Mouse (Mus musculus): ENCODE data around the gene Gltpd2. TPM values are rescaled to one million over a fixed set of nuclear protein-coding genes. Genes with fewer than 3 reads are reported as not detected.
A peak's percentile ranks its signal among the peaks of the same experiment; 100 is the strongest.
"Not testable (repeated sequence)": the region's sequence is repeated elsewhere in the genome, so short reads cannot be mapped to it uniquely, and the experiment has no call there.

The Gltpd2 gene
- polyA plus RNA-seq, 1 experiment from 2014 or later, result 0.83 TPM

- Histone ChIP-seq H3K4me2 (ENCODE audit: low read length) (peak overlapping the region; percentile 54), H3K36me3 (ENCODE audit: control insufficient read depth, insufficient read depth, low read length) (peaks cover 31% of the 10 kb centered on the region), H3K9ac (ENCODE audit: low read length) (no peak overlapping the region), H3K4me3 (ENCODE audit: low read depth, low read length) (peak overlapping the region; percentile 68), H3K9me3 (ENCODE audit: control insufficient read depth, low read length) (no peaks in the 10 kb centered on the region), H3K27me3 (replicated peaks; ENCODE audit: control insufficient read depth, insufficient read depth, low read length) (no peaks in the 10 kb centered on the region), H3K4me1 (replicated peaks; ENCODE audit: control insufficient read depth, insufficient read depth, low read length) (peaks cover 9% of the 10 kb centered on the region), H3K27ac (ENCODE audit: low read depth) (no peak overlapping the region)
- 3% methylated on average over 8 of the region's 8 CpGs for WGBS
- DNase-seq (ENCODE audit: low spot score) (no peak), ATAC-seq (replicated peaks; ENCODE audit: low FRiP score, low TSS enrichment, low read depth) (peak; percentile 36; the same call in 1 of the 2 replicates)
Observed at GRCm38 (mm10) chr11:70524782-70525181, 5.8 kb downstream of the Gltpd2 start.

GRCm38 (mm10) chr11:70525184-70525678, 6.2 kb downstream of the Gltpd2 start, which contains the start of gene Psmb6:
TSS of gene Psmb6 (plus strand) at chr11:70525367.
- H3K27ac ChIP-seq (ENCODE audit: low read depth), result no peak within 1 kb of the TSS
- H3K36me3 ChIP-seq (ENCODE audit: control insufficient read depth, insufficient read depth, low read length), result peaks cover 31% of the 10 kb centered on the region
- peak within 1 kb of the TSS; percentile 66 for H3K4me2 ChIP-seq (ENCODE audit: low read length)
- under 1% methylated on average over 25 of the region's 26 CpGs for WGBS
- H3K9me3 ChIP-seq (ENCODE audit: control insufficient read depth, low read length), result no peaks in the 10 kb centered on the region
- peak within 1 kb of the TSS; percentile 66 for H3K9ac ChIP-seq (ENCODE audit: low read length)
- peak; percentile 91 for ATAC-seq (replicated peaks; ENCODE audit: low FRiP score, low TSS enrichment, low read depth)
- peak; percentile 90 for DNase-seq (ENCODE audit: low spot score)
- no peaks in the 10 kb centered on the region for H3K27me3 ChIP-seq (replicated peaks; ENCODE audit: control insufficient read depth, insufficient read depth, low read length)
- peaks cover 5% of the 10 kb centered on the region for H3K4me1 ChIP-seq (replicated peaks; ENCODE audit: control insufficient read depth, insufficient read depth, low read length)
- H3K4me3 ChIP-seq (ENCODE audit: low read depth, low read length), result peak within 1 kb of the TSS; percentile 68

- ATAC-seq (replicated peaks; ENCODE audit: low FRiP score, low TSS enrichment, low read depth) (peak; percentile 54), DNase-seq (ENCODE audit: low spot score) (no peak)
- H3K36me3 ChIP-seq (ENCODE audit: control insufficient read depth, insufficient read depth, low read length), result peaks cover 31% of the 10 kb centered on the region
- no peak overlapping the region for H3K27ac ChIP-seq (ENCODE audit: low read depth)
- peaks cover 5% of the 10 kb centered on the region for H3K4me1 ChIP-seq (replicated peaks; ENCODE audit: control insufficient read depth, insufficient read depth, low read length)
- H3K9me3 ChIP-seq (ENCODE audit: control insufficient read depth, low read length), result no peaks in the 10 kb centered on the region
- H3K4me2 ChIP-seq (ENCODE audit: low read length), result peak overlapping the region; percentile 66
- 2% methylated on average over 12 of the region's 12 CpGs for WGBS
- H3K9ac ChIP-seq (ENCODE audit: low read length), result peak overlapping the region; percentile 66
- no peaks in the 10 kb centered on the region for H3K27me3 ChIP-seq (replicated peaks; ENCODE audit: control insufficient read depth, insufficient read depth, low read length)
- peak overlapping the region; percentile 68 for H3K4me3 ChIP-seq (ENCODE audit: low read depth, low read length)
Observed at GRCm38 (mm10) chr11:70525726-70526125, 6.7 kb downstream of the Gltpd2 start.

- Histone ChIP-seq H3K9me3 (ENCODE audit: control insufficient read depth, low read length) (no peaks in the 10 kb centered on the region), H3K27me3 (replicated peaks; ENCODE audit: control insufficient read depth, insufficient read depth, low read length) (no peaks in the 10 kb centered on the region), H3K27ac (ENCODE audit: low read depth) (no peak overlapping the region), H3K4me1 (replicated peaks; ENCODE audit: control insufficient read depth, insufficient read depth, low read length) (peaks cover 5% of the 10 kb centered on the region), H3K36me3 (ENCODE audit: control insufficient read depth, insufficient read depth, low read length) (peaks cover 31% of the 10 kb centered on the region), H3K4me3 (ENCODE audit: low read depth, low read length) (peak overlapping the region; percentile 68), H3K9ac (ENCODE audit: low read length) (peak overlapping the region; percentile 66; the same call in 1 of the 2 replicates), H3K4me2 (ENCODE audit: low read length) (peak overlapping the region; percentile 66)
- DNase-seq (ENCODE audit: low spot score), result no peak
- WGBS, result 88% methylated on average over 12 of the region's 12 CpGs
- ATAC-seq (replicated peaks; ENCODE audit: low FRiP score, low TSS enrichment, low read depth), result no peak
Observed at GRCm38 (mm10) chr11:70526211-70526610, 7.2 kb downstream of the Gltpd2 start.

GRCm38 (mm10) chr11:70528610-70529009, 9.6 kb downstream of the Gltpd2 start:
- Histone ChIP-seq H3K27ac (ENCODE audit: low read depth) (no peak overlapping the region), H3K4me2 (ENCODE audit: low read length) (no peak overlapping the region), H3K9ac (ENCODE audit: low read length) (no peak overlapping the region), H3K4me1 (replicated peaks; ENCODE audit: control insufficient read depth, insufficient read depth, low read length) (peaks cover 5% of the 10 kb centered on the region), H3K36me3 (ENCODE audit: control insufficient read depth, insufficient read depth, low read length) (peaks cover 31% of the 10 kb centered on the region), H3K9me3 (ENCODE audit: control insufficient read depth, low read length) (no peaks in the 10 kb centered on the region), H3K27me3 (replicated peaks; ENCODE audit: control insufficient read depth, insufficient read depth, low read length) (no peaks in the 10 kb centered on the region), H3K4me3 (ENCODE audit: low read depth, low read length) (no peak overlapping the region)
- DNase-seq (ENCODE audit: low spot score) (no peak), ATAC-seq (replicated peaks; ENCODE audit: low FRiP score, low TSS enrichment, low read depth) (no peak)
- 95% methylated on average over 7 of the region's 7 CpGs for WGBS

GRCm38 (mm10) chr11:70531065-70531464, 12.1 kb downstream of the Gltpd2 start:
- H3K4me3 ChIP-seq (ENCODE audit: low read depth, low read length), result not testable (repeated sequence)
- 69% methylated on average over 2 of the region's 2 CpGs for WGBS

GRCm38 (mm10) chr11:70532839-70533238, 13.8 kb downstream of the Gltpd2 start, which contains the start of gene Gm40193:
TSS of gene Gm40193 (minus strand) at chr11:70532939.
- no peak for ATAC-seq (replicated peaks; ENCODE audit: low FRiP score, low TSS enrichment, low read depth)
- Histone ChIP-seq H3K27me3 (replicated peaks; ENCODE audit: control insufficient read depth, insufficient read depth, low read length) (no peaks in the 10 kb centered on the region), H3K27ac (ENCODE audit: low read depth) (no peak within 1 kb of the TSS), H3K4me2 (ENCODE audit: low read length) (no peak within 1 kb of the TSS), H3K4me3 (ENCODE audit: low read depth, low read length) (no peak within 1 kb of the TSS), H3K9me3 (ENCODE audit: control insufficient read depth, low read length) (no peaks in the 10 kb centered on the region), H3K4me1 (replicated peaks; ENCODE audit: control insufficient read depth, insufficient read depth, low read length) (no peaks in the 10 kb centered on the region), H3K36me3 (ENCODE audit: control insufficient read depth, insufficient read depth, low read length) (peaks cover 13% of the 10 kb centered on the region), H3K9ac (ENCODE audit: low read length) (no peak within 1 kb of the TSS)
- DNase-seq (ENCODE audit: low spot score), result no peak
- 84% methylated on average over 6 of the region's 6 CpGs for WGBS

More at GRCm38 (mm10) chr11:70531065-70531464, 12.1 kb downstream of the Gltpd2 start:
- DNase-seq (ENCODE audit: low spot score); H3K9ac ChIP-seq (ENCODE audit: low read length); H3K27me3 ChIP-seq (replicated peaks; ENCODE audit: control insufficient read depth, insufficient read depth, low read length); H3K9me3 ChIP-seq (ENCODE audit: control insufficient read depth, low read length); H3K4me1 ChIP-seq (replicated peaks; ENCODE audit: control insufficient read depth, insufficient read depth, low read length); ATAC-seq (replicated peaks; ENCODE audit: low FRiP score, low TSS enrichment, low read depth); H3K27ac ChIP-seq (ENCODE audit: low read depth); H3K4me2 ChIP-seq (ENCODE audit: low read length): not testable (repeated sequence)
- peaks cover 31% of the 10 kb centered on the region for H3K36me3 ChIP-seq (ENCODE audit: control insufficient read depth, insufficient read depth, low read length)

- DNase-seq (ENCODE audit: low spot score), result no peak
- H3K4me3 ChIP-seq (ENCODE audit: low read depth, low read length), result peak overlapping the region; percentile 56
- H3K4me2 ChIP-seq (ENCODE audit: low read length), result peak overlapping the region; percentile 72
- no peaks in the 10 kb centered on the region for H3K9me3 ChIP-seq (ENCODE audit: control insufficient read depth, low read length)
- no peaks in the 10 kb centered on the region for H3K36me3 ChIP-seq (ENCODE audit: control insufficient read depth, insufficient read depth, low read length)
- H3K27ac ChIP-seq (ENCODE audit: low read depth), result no peak overlapping the region
- peak; percentile 6; the same call in 1 of the 2 replicates for ATAC-seq (replicated peaks; ENCODE audit: low FRiP score, low TSS enrichment, low read depth)
- H3K4me1 ChIP-seq (replicated peaks; ENCODE audit: control insufficient read depth, insufficient read depth, low read length), result peaks cover 8% of the 10 kb centered on the region; the same call in 1 of the 2 replicates
- no peaks in the 10 kb centered on the region for H3K27me3 ChIP-seq (replicated peaks; ENCODE audit: control insufficient read depth, insufficient read depth, low read length)
- WGBS, result 13% methylated on average over 9 of the region's 9 CpGs
- H3K9ac ChIP-seq (ENCODE audit: low read length), result peak overlapping the region; percentile 60; the same call in 1 of the 2 replicates
Observed at GRCm38 (mm10) chr11:70539423-70539822, 20.4 kb downstream of the Gltpd2 start.
